Mouse (Mus musculus) ES-CJ7 (cell line): ENCODE measurements around the gene Gm11114.

ENCODE experiments used
- DNase-seq: peaks from one replicate; pipeline ENCODE4 v3.0.0; 2011; ENCODE audit warnings: low read depth, low spot score

Gm11114 gene

DNA sequence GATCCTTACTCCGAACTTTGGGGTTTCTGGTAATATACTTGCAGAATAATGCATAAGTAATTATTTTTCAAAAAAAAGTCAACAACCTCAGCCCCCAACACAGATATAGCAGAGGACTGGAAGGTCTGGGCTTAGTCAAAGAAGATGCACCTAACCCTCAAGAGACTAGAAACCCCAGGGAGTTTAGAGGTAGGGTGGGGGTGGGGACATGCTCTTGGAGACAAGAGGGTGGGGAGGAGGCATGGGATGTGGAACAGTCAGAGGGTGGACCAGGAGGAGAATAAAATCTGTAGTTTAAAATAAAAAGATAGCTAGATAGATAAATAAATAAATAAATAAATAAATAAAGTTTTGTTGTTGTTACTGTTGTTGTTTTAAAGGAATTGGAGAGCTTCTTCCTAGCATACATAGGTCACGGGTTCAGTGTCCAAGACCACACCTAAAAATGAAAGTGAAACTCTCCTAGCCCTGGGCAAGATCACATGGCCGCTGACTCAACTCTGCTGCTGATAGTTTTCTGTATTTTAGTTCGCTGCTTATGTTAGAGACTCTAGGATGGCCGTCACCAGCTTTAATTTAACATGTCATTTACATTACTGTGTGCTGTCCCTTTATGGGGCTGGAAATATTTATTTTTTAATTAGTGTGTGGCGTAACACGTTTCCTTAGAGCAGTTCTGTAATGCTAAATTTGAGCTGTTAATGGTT lies 44.7 kb downstream of the Gm11114 start:
- no peak for DNase-seq
